Mouse (Mus musculus) cerebellum, adult 9-10 months (tissue): Measurements from ENCODE around the gene Platr25.
"Not testable (repeated sequence)": the region's sequence is repeated elsewhere in the genome, so short reads cannot be mapped to it uniquely, and the experiment has no call there.

Experiments used
- DNase-seq: peaks from one replicate; pipeline ENCODE4 v3.0.0; 2022

The Platr25 gene

GRCm38 (mm10) chr13:62760432-62761415 is at the start of gene Platr25:
TSS of gene Platr25 (minus strand) at chr13:62760709.
- peak; percentile 61 for DNase-seq

GRCm38 (mm10) chr13:62807981-62808380 is 47.5 kb upstream of the Platr25 start:
- not testable (repeated sequence) for DNase-seq

- DNase-seq = not testable (repeated sequence)
These were observed 25.6 kb upstream of the Platr25 start for GRCm38 (mm10) chr13:62786135-62786493.

- peak; percentile 75 for DNase-seq
These were observed 25.0 kb upstream of the Platr25 start, which contains the start of gene Gm5141 for GRCm38 (mm10) chr13:62785199-62786134. TSS of gene Gm5141 (minus strand) at chr13:62785808.

- peak; percentile 27 for DNase-seq
These were observed 3.3 kb upstream of the Platr25 start for GRCm38 (mm10) chr13:62763806-62764205.

- no peak for DNase-seq
These were observed 27.2 kb downstream of the Platr25 start for GRCm38 (mm10) chr13:62733322-62733721.

GRCm38 (mm10) chr13:62712611-62713010 is 47.9 kb downstream of the Platr25 start:
- not testable (repeated sequence) for DNase-seq

GRCm38 (mm10) chr13:62685287-62685648 is 75.2 kb downstream of the Platr25 start:
- DNase-seq = not testable (repeated sequence)

GRCm38 (mm10) chr13:62684608-62685286 is 75.8 kb downstream of the Platr25 start:
- DNase-seq = peak; percentile 61

GRCm38 (mm10) chr13:62653369-62653743 is 107.2 kb downstream of the Platr25 start:
- no peak for DNase-seq

GRCm38 (mm10) chr13:62652681-62653368 is 107.7 kb downstream of the Platr25 start:
- peak; percentile 88 for DNase-seq

GRCm38 (mm10) chr13:62627071-62627470 is 133.4 kb downstream of the Platr25 start:
- DNase-seq = peak; percentile 5

GRCm38 (mm10) chr13:62624277-62624665 is 136.2 kb downstream of the Platr25 start:
- DNase-seq = not testable (repeated sequence)

- peak; percentile 71 for DNase-seq
These were observed 136.8 kb downstream of the Platr25 start, which contains the start of gene 6720489N17Rik for GRCm38 (mm10) chr13:62623577-62624276. TSS of gene 6720489N17Rik (minus strand) at chr13:62624182.
